19 mouse cellular contexts compared by ENCODE assay signal in the genomic region with DNA sequence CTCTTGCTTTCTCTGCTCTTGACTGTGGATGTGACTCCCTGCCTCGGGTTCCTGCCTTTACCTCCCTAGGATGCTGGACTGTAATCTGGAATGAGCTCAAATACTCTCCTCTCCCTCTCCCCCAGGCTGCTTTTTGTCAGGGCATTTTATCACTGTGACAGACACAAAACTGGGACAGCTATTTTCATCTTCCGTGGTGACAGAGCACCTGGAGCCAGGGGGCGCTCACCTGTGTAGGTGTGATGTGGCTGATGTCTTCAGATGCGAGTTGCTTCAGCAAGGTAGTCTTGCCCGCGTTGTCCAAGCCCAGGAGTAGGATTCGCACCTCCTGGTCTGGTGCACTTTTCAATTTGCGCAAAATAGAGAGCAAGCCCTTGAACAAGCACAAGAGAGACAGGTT. TPM values are rescaled to one million over a fixed set of nuclear protein-coding genes. Genes with fewer than 3 reads are reported as not detected.
DNase-seq lines count a peak whose midpoint lies in the region; ATAC-seq and TF ChIP-seq lines count a peak whose summit lies in the region.
"Had no signal": no experiment of that assay in that cellular context is flagged by ENCODE, and none has a peak within 500 bp of the region (broad histone marks: within the 10 kb centered on the region; RNA-seq: fewer than 3 reads in every experiment).

No protein-coding gene starts in this region.

- H3K4me1 ChIP-seq in heart, embryonic 12.5 days (replicated peaks), result peaks cover 15% of the 10 kb centered on the region
- peaks cover 15 to 17% of the 10 kb centered on the region in 2 experiments for H3K4me1 ChIP-seq in liver, embryonic 14.5 days (replicated peaks; ENCODE audit: control insufficient read depth in 2 of 2, insufficient read depth in 2 of 2, low read length in 1 of 2)
- peaks cover 36% of the 10 kb centered on the region for H3K4me1 ChIP-seq in liver, embryonic 12.5 days
- peaks cover 12% of the 10 kb centered on the region for H3K4me1 ChIP-seq in ES-Bruce4 (ENCODE audit: control insufficient read depth, insufficient read depth, low read length)
- H3K4me1 ChIP-seq in stomach, postnatal 0 days (replicated peaks; ENCODE audit: control insufficient read depth, insufficient read depth), result no peaks in the 10 kb centered on the region
- H3K4me1 ChIP-seq in kidney, embryonic 15.5 days, result no peaks in the 10 kb centered on the region

- no peak overlapping the region for H3K9ac ChIP-seq in heart, embryonic 12.5 days
- no peak overlapping the region for H3K9ac ChIP-seq in liver, embryonic 14.5 days (replicated peaks)
- H3K9ac ChIP-seq in liver, embryonic 12.5 days, result no peak overlapping the region
- H3K9ac ChIP-seq in ES-Bruce4 (ENCODE audit: low read depth, poor library complexity, severe bottlenecking), result no peak overlapping the region
- H3K9ac ChIP-seq in stomach, postnatal 0 days (ENCODE audit: low read length), result no peak overlapping the region
- no peak overlapping the region for H3K9ac ChIP-seq in kidney, embryonic 15.5 days
- H3K9ac ChIP-seq: forebrain, embryonic 13.5 days; heart, embryonic 15.5 days; hindbrain, embryonic 14.5 days had no signal

- WGBS in heart, embryonic 12.5 days, result 68% methylated on average over 8 of the region's 8 CpGs
- WGBS in liver, embryonic 14.5 days (ENCODE audit: insufficient replicate concordance), result 76% methylated on average over 8 of the region's 8 CpGs
- WGBS in liver, embryonic 12.5 days (ENCODE audit: insufficient replicate concordance), result 72% methylated on average over 8 of the region's 8 CpGs
- 77% methylated on average over 8 of the region's 8 CpGs for WGBS in stomach, postnatal 0 days
- WGBS in kidney, embryonic 15.5 days, result 80% methylated on average over 8 of the region's 8 CpGs

- H3K27me3 ChIP-seq in heart, embryonic 12.5 days (replicated peaks), result no peaks in the 10 kb centered on the region
- no peaks in the 10 kb centered on the region for H3K27me3 ChIP-seq in liver, embryonic 14.5 days (ENCODE audit: control insufficient read depth, insufficient read depth, low read length)
- H3K27me3 ChIP-seq in liver, embryonic 12.5 days (replicated peaks), result no peaks in the 10 kb centered on the region
- H3K27me3 ChIP-seq in ES-Bruce4 (ENCODE audit: control insufficient read depth, insufficient read depth, low read length, poor library complexity, severe bottlenecking), result no peaks in the 10 kb centered on the region
- H3K27me3 ChIP-seq in stomach, postnatal 0 days (ENCODE audit: control insufficient read depth, insufficient read depth, low read length), result no peaks in the 10 kb centered on the region
- no peaks in the 10 kb centered on the region for H3K27me3 ChIP-seq in kidney, embryonic 15.5 days
- H3K27me3 ChIP-seq: forebrain, embryonic 13.5 days; heart, embryonic 15.5 days had no signal

- peaks cover 19% of the 10 kb centered on the region for H3K36me3 ChIP-seq in heart, embryonic 12.5 days
- H3K36me3 ChIP-seq in liver, embryonic 14.5 days (replicated peaks; ENCODE audit: control insufficient read depth, insufficient read depth, low read depth), result no peaks in the 10 kb centered on the region
- peaks cover 13% of the 10 kb centered on the region for H3K36me3 ChIP-seq in liver, embryonic 12.5 days
- H3K36me3 ChIP-seq in ES-Bruce4 (ENCODE audit: control insufficient read depth, insufficient read depth, low read length, poor library complexity, severe bottlenecking), result no peaks in the 10 kb centered on the region
- no peaks in the 10 kb centered on the region for H3K36me3 ChIP-seq in stomach, postnatal 0 days (ENCODE audit: control insufficient read depth, insufficient read depth, low read length)
- H3K36me3 ChIP-seq in kidney, embryonic 15.5 days, result peaks cover 55% of the 10 kb centered on the region
- H3K36me3 ChIP-seq: G1E had no signal

- no peak for TF ChIP-seq POLR2A in ES-Bruce4 (IDR thresholded peaks at IDR 0.05; ENCODE audit: insufficient read depth, low read length)

- H3K9me3 ChIP-seq in heart, embryonic 12.5 days (replicated peaks), result no peaks in the 10 kb centered on the region
- no peaks in the 10 kb centered on the region for H3K9me3 ChIP-seq in liver, embryonic 14.5 days (ENCODE audit: control insufficient read depth, low read length)
- no peaks in the 10 kb centered on the region for H3K9me3 ChIP-seq in liver, embryonic 12.5 days (replicated peaks)
- no peaks in the 10 kb centered on the region for H3K9me3 ChIP-seq in ES-Bruce4 (replicated peaks; ENCODE audit: control insufficient read depth, insufficient read depth, low read length, poor library complexity, severe bottlenecking)
- no peaks in the 10 kb centered on the region for H3K9me3 ChIP-seq in stomach, postnatal 0 days (ENCODE audit: control insufficient read depth, low read length)
- no peaks in the 10 kb centered on the region for H3K9me3 ChIP-seq in kidney, embryonic 15.5 days (replicated peaks)
- H3K9me3 ChIP-seq: forebrain, embryonic 10.5 days; forebrain, embryonic 13.5 days; G1E; heart, embryonic 15.5 days had no signal

- H3K27ac ChIP-seq in heart, embryonic 12.5 days (ENCODE audit: poor library complexity, severe bottlenecking), result no peak overlapping the region
- H3K27ac ChIP-seq in liver, embryonic 14.5 days, result no peak overlapping the region
- no peak overlapping the region for H3K27ac ChIP-seq in liver, embryonic 12.5 days
- H3K27ac ChIP-seq in ES-Bruce4 (ENCODE audit: insufficient read depth, low read length), result no peak overlapping the region
- no peak overlapping the region for H3K27ac ChIP-seq in stomach, postnatal 0 days (replicated peaks)
- H3K27ac ChIP-seq in kidney, embryonic 15.5 days, result no peak overlapping the region
- H3K27ac ChIP-seq: forebrain, embryonic 10.5 days; forebrain, embryonic 13.5 days; heart, embryonic 15.5 days; hindbrain, embryonic 14.5 days had no signal

- H3K4me3 ChIP-seq in heart, embryonic 12.5 days, result no peak overlapping the region
- no peak overlapping the region for H3K4me3 ChIP-seq in liver, embryonic 14.5 days (ENCODE audit: insufficient read depth in 1 of 2, low read depth in 2 of 2, low read length in 2 of 2)
- H3K4me3 ChIP-seq in liver, embryonic 12.5 days, result no peak overlapping the region
- H3K4me3 ChIP-seq in ES-Bruce4 (ENCODE audit: low read depth, low read length), result no peak overlapping the region
- no peak overlapping the region for H3K4me3 ChIP-seq in stomach, postnatal 0 days (ENCODE audit: low read depth, low read length)
- no peak overlapping the region for H3K4me3 ChIP-seq in kidney, embryonic 15.5 days (replicated peaks)
- H3K4me3 ChIP-seq: forebrain, embryonic 10.5 days; forebrain, embryonic 13.5 days; heart, embryonic 15.5 days had no signal

- ATAC-seq in heart, embryonic 12.5 days (ENCODE audit: insufficient number of reproducible peaks, low FRiP score), result no peak
- ATAC-seq in liver, embryonic 14.5 days (ENCODE audit: insufficient read depth), result no peak
- ATAC-seq in liver, embryonic 12.5 days, result no peak
- no peak for ATAC-seq in stomach, postnatal 0 days (ENCODE audit: low FRiP score, low TSS enrichment)
- no peak for ATAC-seq in kidney, embryonic 15.5 days (replicated peaks; ENCODE audit: low FRiP score)
- ATAC-seq: forebrain, embryonic 13.5 days; forebrain, embryonic 16.5 days had no signal

- TF ChIP-seq CTCF in liver, embryonic 14.5 days (IDR thresholded peaks at IDR 0.05; ENCODE audit: low read depth), result peak; percentile 16; the same call in 1 of the 2 replicates
- peak; percentile 61 for TF ChIP-seq CTCF in ES-Bruce4 (IDR thresholded peaks at IDR 0.05; ENCODE audit: low read depth, low read length)
- TF ChIP-seq CTCF in stomach, postnatal 0 days (IDR thresholded peaks at IDR 0.05; ENCODE audit: low read depth), result peak; percentile 31

- H3K4me2 ChIP-seq in heart, embryonic 12.5 days, result no peak overlapping the region
- H3K4me2 ChIP-seq in liver, embryonic 14.5 days (ENCODE audit: low read depth), result no peak overlapping the region
- no peak overlapping the region for H3K4me2 ChIP-seq in liver, embryonic 12.5 days
- H3K4me2 ChIP-seq in stomach, postnatal 0 days (replicated peaks; ENCODE audit: low read depth), result no peak overlapping the region
- no peak overlapping the region for H3K4me2 ChIP-seq in kidney, embryonic 15.5 days
- H3K4me2 ChIP-seq: forebrain, embryonic 13.5 days; heart, embryonic 11.5 days; heart, embryonic 15.5 days; hindbrain, embryonic 14.5 days had no signal

- no peak for TF ChIP-seq EP300 in liver, embryonic 14.5 days (IDR thresholded peaks at IDR 0.05; ENCODE audit: low read depth)
- no peak for TF ChIP-seq EP300 in ES-Bruce4 (IDR thresholded peaks at IDR 0.05; ENCODE audit: insufficient read depth, low read depth, low read length)
- TF ChIP-seq EP300 in stomach, postnatal 0 days (optimal IDR thresholded peaks at IDR 0.05), result no peak

- peak; percentile 81 for DNase-seq in heart, adult 11 months
- no peak for DNase-seq in liver, embryonic 14.5 days (ENCODE audit: low read depth in 3 of 3, low spot score in 3 of 3)
- DNase-seq in stomach, postnatal 0 days (ENCODE audit: low spot score), result no peak
- DNase-seq: adrenal gland, adult 2 months; adrenal gland, postnatal 14 days; gastrocnemius, postnatal 10 days; gastrocnemius, postnatal 36 days; heart, postnatal 36 days had no signal

RNA-seq across cellular contexts. Expression of a gene that starts 15.0 kb away (rescaled TPM):
- polyA plus RNA-seq in heart, embryonic 12.5 days (2016; fragmentation: Nextera tagmentation; extraction: Ambion mirVana), result 88.2 and 94.4 TPM in 2 replicates
- polyA plus RNA-seq in liver, embryonic 14.5 days (2012; rRNA removed), result 14.7 and 27.6 TPM in 2 replicates
- polyA plus RNA-seq in liver, embryonic 14.5 days (2014; fragmentation: Nextera tagmentation; extraction: Ambion mirVana), result 17.1 and 17.6 TPM in 2 replicates
- 37.2 and 38.4 TPM in 2 replicates for polyA plus RNA-seq in liver, embryonic 12.5 days (2016; fragmentation: Nextera tagmentation; extraction: Ambion mirVana)
- 91.4 and 95.8 TPM in 2 replicates for polyA plus RNA-seq in ES-Bruce4 (2011; ENCODE audit: insufficient read depth, insufficient read length, low read depth, missing spikeins)
- polyA plus RNA-seq in stomach, postnatal 0 days (2015; fragmentation: Nextera tagmentation; extraction: Ambion mirVana), result 39.6 and 41.6 TPM in 2 replicates
- polyA plus RNA-seq in kidney, embryonic 15.5 days (2015; fragmentation: Nextera tagmentation; extraction: Ambion mirVana), result 143 and 145 TPM in 2 replicates

RNA-seq across cellular contexts. Expression of a gene that starts 15.2 kb away (rescaled TPM):
- 8.1 and 8.9 TPM in 2 replicates for polyA plus RNA-seq in heart, embryonic 12.5 days (2016; fragmentation: Nextera tagmentation; extraction: Ambion mirVana)
- polyA plus RNA-seq in liver, embryonic 14.5 days (2012; rRNA removed), result 5.8 and 7.4 TPM in 2 replicates
- 15.0 and 15.9 TPM in 2 replicates for polyA plus RNA-seq in liver, embryonic 14.5 days (2014; fragmentation: Nextera tagmentation; extraction: Ambion mirVana)
- 18.5 and 18.9 TPM in 2 replicates for polyA plus RNA-seq in liver, embryonic 12.5 days (2016; fragmentation: Nextera tagmentation; extraction: Ambion mirVana)
- 6.0 and 7.3 TPM in 2 replicates for polyA plus RNA-seq in ES-Bruce4 (2011; ENCODE audit: insufficient read depth, insufficient read length, low read depth, missing spikeins)
- polyA plus RNA-seq in stomach, postnatal 0 days (2015; fragmentation: Nextera tagmentation; extraction: Ambion mirVana), result 9.4 and 10.0 TPM in 2 replicates
- 32.9 and 33.0 TPM in 2 replicates for polyA plus RNA-seq in kidney, embryonic 15.5 days (2015; fragmentation: Nextera tagmentation; extraction: Ambion mirVana)

RNA-seq across cellular contexts. Expression of a gene that starts 40.9 kb away (rescaled TPM):
- 53.4 and 55.6 TPM in 2 replicates for polyA plus RNA-seq in heart, embryonic 12.5 days (2016; fragmentation: Nextera tagmentation; extraction: Ambion mirVana)
- 10.6 and 10.7 TPM in 2 replicates for polyA plus RNA-seq in liver, embryonic 14.5 days (2012; rRNA removed)
- 9.8 and 11.8 TPM in 2 replicates for polyA plus RNA-seq in liver, embryonic 14.5 days (2014; fragmentation: Nextera tagmentation; extraction: Ambion mirVana)
- 24.4 and 24.9 TPM in 2 replicates for polyA plus RNA-seq in liver, embryonic 12.5 days (2016; fragmentation: Nextera tagmentation; extraction: Ambion mirVana)
- polyA plus RNA-seq in ES-Bruce4 (2011; ENCODE audit: insufficient read depth, insufficient read length, low read depth, missing spikeins), result 24.5 and 25.5 TPM in 2 replicates
- polyA plus RNA-seq in stomach, postnatal 0 days (2015; fragmentation: Nextera tagmentation; extraction: Ambion mirVana), result 31.2 and 32.9 TPM in 2 replicates
- polyA plus RNA-seq in kidney, embryonic 15.5 days (2015; fragmentation: Nextera tagmentation; extraction: Ambion mirVana), result 46.4 and 51.3 TPM in 2 replicates

RNA-seq across cellular contexts. Expression of a gene that starts 56.5 kb away (rescaled TPM):
- 24.1 and 24.2 TPM in 2 replicates for polyA plus RNA-seq in heart, embryonic 12.5 days (2016; fragmentation: Nextera tagmentation; extraction: Ambion mirVana)
- polyA plus RNA-seq in liver, embryonic 14.5 days (2012; rRNA removed), result 7.3 and 7.7 TPM in 2 replicates
- polyA plus RNA-seq in liver, embryonic 14.5 days (2014; fragmentation: Nextera tagmentation; extraction: Ambion mirVana), result 7.5 and 10.1 TPM in 2 replicates
- 19.0 and 19.5 TPM in 2 replicates for polyA plus RNA-seq in liver, embryonic 12.5 days (2016; fragmentation: Nextera tagmentation; extraction: Ambion mirVana)
- polyA plus RNA-seq in ES-Bruce4 (2011; ENCODE audit: insufficient read depth, insufficient read length, low read depth, missing spikeins), result 14.2 and 16.3 TPM in 2 replicates
- polyA plus RNA-seq in stomach, postnatal 0 days (2015; fragmentation: Nextera tagmentation; extraction: Ambion mirVana), result 15.1 and 16.4 TPM in 2 replicates
- polyA plus RNA-seq in kidney, embryonic 15.5 days (2015; fragmentation: Nextera tagmentation; extraction: Ambion mirVana), result 24.6 and 28.7 TPM in 2 replicates
